Mouse (Mus musculus) cerebellum, postnatal 25 days (tissue): ENCODE data around the gene Rln3.

Experiments used
- DNase-seq, 2 experiments: peaks; one replicate each; pipeline ENCODE4 v3.0.0; 2021; ENCODE audit warnings: mixed read lengths in 2 of 2

Gene Rln3

DNA sequence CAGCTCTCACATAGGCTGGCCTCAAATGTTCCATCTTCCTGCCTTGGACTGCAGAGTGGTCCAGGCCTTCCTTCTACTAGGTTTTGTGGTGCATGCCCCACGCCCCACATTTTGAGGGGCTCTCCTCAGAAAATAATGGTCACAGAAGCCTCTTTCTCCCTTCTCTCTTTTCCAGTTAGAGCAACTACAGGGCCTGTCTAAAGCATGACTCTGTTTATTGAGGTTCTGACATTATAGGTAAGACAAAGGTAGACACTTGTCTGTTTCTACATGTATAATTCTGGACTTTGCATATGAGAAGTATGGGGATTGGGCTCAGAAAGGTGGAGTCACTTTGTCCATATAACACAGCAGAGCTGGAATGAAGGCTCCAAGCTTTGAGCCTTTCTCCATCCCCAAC lies 20.2 kb upstream of the Rln3 start, which contains the start of gene Gm10643:
Gene Gm10643, minus strand, starts transcription at position 101 of the 400 bp plus-strand sequence.
- DNase-seq, result no peak

- no peak for DNase-seq
Observed at GRCm38 (mm10) chr8:84063861-84064610, 19.2 kb upstream of the Rln3 start.

DNA sequence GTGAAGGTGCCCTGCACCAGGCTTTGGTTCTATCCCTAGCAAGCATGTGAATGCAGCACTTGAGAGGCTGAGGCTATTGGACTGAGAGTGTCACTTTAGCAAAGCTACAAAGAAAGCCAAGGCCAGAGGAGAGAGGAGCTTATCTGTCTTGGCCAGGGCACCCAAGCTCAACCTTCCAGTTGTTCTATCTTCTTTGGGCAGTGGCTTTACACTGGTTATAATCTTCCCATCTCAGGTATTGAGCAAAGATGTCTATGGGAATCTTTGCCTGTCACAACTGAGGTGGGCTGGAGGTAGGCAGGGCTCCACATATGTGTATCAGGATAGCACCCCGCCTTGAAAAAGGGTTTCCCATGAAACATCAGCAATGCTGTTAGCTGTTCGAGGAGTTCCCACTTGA lies 15.4 kb upstream of the Rln3 start:
- DNase-seq, result no peak

- DNase-seq, result no peak
Observed at GRCm38 (mm10) chr8:84059226-84059625, 14.4 kb upstream of the Rln3 start.

DNA sequence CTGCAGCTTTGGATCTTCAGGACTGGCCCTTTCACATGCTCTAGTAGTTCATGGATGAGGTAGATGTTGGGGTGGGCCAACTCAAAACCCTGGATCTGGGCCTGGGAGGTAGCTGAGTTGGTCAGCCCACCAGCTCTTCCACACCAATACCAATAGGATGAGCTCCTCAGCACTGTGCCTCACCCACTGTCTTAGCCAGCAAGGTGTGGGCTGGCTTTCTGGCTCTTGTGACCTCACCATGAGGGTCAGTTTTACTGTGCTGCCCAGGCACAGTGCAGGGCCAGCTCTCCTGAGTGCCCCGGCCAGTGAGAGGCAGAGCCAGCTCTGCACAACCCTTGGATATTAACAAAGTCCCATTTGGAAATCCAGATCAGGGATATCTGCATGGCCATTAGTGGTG lies 13.0 kb upstream of the Rln3 start:
- no peak for DNase-seq

DNA sequence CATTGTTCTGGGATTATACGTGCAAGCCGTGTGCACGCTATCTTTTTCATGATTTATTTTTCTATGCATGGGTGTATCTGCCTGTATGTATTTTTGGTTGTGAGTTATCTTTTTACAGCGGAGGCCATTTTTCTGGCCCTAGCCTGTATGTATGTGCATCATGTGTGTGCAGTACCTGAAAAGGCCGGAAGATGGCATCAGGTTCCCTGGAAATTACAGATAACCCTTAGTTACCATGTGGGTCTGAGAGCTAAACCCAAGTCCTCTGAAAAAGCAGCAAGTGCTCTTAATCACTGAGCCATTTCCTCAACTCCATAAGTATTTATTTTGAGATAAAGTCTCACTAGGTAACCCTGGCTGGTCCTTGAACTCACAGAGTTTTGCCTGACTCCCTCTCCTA lies 8.4 kb upstream of the Rln3 start:
- DNase-seq, result no peak

DNA sequence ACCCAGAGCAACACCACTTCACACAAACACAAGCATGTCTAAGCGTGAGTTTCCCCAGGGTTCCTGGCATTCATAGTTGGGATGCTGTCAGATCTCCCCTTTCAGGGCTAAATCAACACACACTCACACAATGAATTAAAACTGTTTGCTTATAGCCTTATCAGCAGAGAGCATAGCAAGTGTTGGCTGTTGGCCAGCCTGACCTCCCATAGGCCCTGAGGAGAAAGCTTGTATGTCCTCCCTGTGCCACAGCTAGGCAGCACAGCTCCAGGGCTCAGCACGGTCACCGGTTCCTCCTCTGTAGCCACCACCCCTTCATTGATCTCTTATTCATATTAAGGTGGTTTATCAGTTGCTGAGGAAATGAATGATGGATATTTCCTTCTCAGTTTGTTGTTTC lies 7.9 kb upstream of the Rln3 start:
- no peak for DNase-seq

DNA sequence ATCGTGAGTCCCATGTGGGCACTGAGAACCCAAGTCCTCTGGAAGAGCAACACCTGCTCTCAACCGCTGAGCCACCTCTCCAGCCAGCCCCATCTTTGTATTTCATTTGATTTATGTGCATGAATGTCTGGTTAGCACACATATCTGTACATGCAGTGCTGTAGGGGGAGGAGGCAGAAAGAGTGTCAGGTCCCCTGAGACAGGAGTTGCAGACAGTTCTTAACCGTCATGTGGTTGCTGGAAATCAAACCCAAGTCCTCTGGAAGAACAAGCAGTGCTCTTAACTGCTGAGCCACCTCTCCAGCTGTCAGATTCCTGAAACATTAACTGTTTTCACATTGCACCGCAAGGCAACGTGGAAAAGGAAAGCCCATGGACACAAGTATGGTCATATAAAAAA lies 3.4 kb upstream of the Rln3 start:
- DNase-seq, result no peak

DNA sequence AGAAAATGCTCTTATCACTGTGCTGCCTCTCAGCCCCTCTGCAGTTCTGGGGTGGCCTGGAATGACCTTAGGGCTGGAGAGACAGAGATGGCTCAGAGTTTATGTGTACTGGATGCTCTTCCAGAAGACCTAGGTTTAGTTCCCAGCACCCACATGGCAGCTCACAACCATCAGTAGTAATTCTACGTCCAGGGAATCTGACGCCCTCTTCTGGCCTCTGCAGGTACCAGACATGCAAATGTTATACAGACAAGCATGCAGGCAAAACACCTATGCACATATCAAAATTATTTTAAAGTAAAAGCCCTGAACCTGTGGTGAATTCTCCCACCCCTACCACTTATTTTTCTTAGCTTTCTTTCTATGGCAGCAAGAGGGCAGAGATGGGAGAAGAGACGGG lies 1.7 kb upstream of the Rln3 start:
- DNase-seq, result no peak

GRCm38 (mm10) chr8:84044103-84044502 lies 697 bp downstream of the Rln3 start:
- no peak for DNase-seq

- DNase-seq, result no peak
Observed at GRCm38 (mm10) chr8:84042948-84043342, 1.9 kb downstream of the Rln3 start.

DNA sequence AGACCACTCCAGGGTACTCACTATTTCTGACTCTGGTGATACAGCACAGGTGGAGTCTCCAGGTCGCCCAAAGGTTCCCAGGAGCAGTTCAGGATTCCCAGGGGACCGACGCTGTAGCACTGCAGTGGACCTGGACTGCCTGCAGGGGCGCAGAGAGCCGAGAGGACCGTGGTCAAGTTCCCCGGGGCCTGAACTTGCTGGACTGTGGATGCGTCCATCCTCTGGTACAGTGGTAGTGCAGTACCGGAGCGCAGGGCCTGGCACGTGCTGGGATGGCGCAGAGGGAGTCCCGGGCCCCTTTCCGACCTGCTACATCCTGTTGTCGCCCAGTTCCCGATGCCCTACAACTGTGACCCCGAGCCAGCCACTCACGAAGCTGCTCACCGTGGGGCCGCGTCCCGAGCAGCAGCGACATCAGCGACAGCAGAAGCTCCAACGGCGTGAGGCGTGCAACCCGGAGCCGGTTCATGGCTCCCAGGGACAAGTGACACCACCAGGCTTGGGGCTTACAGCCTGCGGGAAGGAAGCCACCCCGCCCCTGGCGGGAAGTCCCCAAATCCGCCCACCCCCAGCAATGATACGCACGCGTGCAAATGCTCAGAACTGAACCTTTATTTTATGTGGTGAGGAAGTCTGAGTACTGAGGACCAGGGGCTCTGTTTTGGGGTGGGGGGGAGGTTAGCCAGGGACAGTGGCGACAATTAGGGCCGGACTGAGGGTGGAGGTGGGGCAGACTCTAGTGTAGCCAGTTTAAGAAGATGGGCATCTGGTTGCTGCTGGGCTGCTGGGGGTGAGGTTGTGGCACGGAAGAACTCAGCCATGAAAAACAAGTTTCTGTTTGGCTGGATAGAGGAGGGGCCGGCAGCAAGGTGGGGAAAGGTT lies 2.5 kb downstream of the Rln3 start, which contains the start of gene Il27ra:
Gene Il27ra, minus strand, starts transcription at position 524 of the 882 bp plus-strand sequence.
- peak; percentile 49 to 64 for DNase-seq

DNA sequence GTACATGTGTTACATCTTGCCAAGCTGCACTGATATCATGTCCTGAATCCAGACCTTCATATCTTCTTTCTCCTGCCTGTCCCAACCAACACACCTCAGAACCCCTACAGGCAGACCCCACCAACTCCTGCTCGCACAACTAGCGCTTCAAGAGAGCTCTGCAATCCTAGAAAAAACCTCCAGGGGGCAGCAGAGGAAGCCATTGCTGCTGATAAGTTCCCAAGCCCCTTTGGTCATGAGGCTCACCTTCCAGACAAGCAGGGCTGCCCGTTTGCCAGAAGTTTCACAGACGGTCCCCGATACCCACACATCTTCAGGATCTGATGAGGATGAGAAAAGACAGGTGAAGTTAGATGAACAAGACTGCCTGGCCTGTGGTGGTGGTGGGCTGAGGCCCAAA lies 5.8 kb downstream of the Rln3 start:
- DNase-seq, result peak; percentile 80 to 85

- DNase-seq, result no peak
Observed at GRCm38 (mm10) chr8:84038015-84038414, 6.8 kb downstream of the Rln3 start.

GRCm38 (mm10) chr8:84032777-84033176 lies 12.0 kb downstream of the Rln3 start:
- DNase-seq, result no peak

- DNase-seq, result no peak
Observed at GRCm38 (mm10) chr8:84029272-84029671, 15.5 kb downstream of the Rln3 start.

- DNase-seq, result no peak
Observed at GRCm38 (mm10) chr8:84027449-84027848, 17.4 kb downstream of the Rln3 start.

GRCm38 (mm10) chr8:84025863-84026262 lies 18.9 kb downstream of the Rln3 start:
- DNase-seq, result peak in 1 of 2 experiments; percentile 47

GRCm38 (mm10) chr8:84024171-84024570 lies 20.6 kb downstream of the Rln3 start:
- peak; percentile 51 to 66 for DNase-seq

DNA sequence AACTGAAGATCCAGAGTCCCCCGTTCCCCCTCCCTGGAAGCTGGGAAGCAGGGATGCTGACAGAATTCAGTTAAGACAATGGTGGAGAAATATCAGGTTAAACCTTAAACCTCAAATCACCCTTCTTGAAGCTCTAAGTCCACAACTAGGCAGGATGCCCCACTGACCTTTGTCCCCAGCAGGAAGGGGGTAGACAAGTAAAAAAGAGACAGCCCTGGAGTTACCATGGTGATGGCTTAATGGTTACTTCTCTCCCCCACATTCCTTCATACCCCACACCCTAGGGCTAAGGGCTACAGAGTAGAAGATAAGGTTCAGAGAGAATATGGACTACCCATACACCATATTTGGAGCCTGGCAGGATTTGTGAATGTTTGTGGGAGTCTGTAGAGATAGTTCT lies 21.2 kb downstream of the Rln3 start:
- no peak for DNase-seq

GRCm38 (mm10) chr8:84023085-84023484 lies 21.7 kb downstream of the Rln3 start:
- no peak for DNase-seq

DNA sequence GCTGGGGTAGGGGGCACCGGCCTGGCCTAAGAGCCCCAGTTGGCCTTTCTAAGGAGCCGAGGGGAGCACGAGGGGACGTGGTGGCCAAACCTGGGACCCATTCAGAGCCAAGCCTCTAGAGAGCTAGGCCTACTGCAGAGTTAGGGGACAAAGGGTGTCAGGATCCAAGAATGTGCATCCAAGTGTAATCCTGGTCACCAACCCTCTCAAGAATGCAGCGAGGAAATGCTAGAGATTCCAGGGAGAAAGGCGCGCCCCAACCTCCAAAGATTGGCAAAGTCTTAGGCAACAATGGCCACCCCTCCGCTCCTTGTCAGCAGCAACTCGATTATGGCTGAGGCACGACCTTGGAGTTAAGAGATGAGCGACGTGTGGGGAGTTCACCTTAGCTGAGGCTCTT lies 23.2 kb downstream of the Rln3 start:
- DNase-seq, result no peak

DNA sequence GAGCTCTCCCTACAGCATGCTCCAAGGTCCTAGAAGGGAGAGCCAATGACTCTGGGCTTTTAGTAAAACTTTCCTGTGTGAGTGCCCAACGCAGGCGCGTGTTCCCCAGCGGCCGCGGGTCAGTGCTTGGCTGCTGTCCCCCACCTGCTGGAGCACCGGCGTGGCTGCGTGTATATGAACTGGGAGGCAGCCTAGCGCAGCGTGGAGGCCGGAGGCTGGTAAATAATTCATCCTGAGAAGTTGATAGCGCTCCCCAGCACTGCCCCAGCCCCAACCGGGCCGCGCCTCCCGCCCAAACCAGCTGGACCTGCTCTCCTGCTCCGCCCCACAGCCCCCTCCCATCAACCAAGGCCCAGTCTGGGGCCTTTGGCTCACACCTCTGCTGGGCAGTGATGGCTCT lies 23.7 kb downstream of the Rln3 start, which contains the start of gene Palm3:
Gene Palm3, plus strand, starts transcription at position 376 of the 400 bp plus-strand sequence.
- no peak for DNase-seq

GRCm38 (mm10) chr8:84019738-84020137 lies 25.1 kb downstream of the Rln3 start:
- DNase-seq, result no peak
